Mouse (Mus musculus): ENCODE data around the gene Arl4c. TPM values are rescaled to one million over a fixed set of nuclear protein-coding genes. Genes with fewer than 3 reads are reported as not detected.
"Not testable (repeated sequence)": the region's sequence is repeated elsewhere in the genome, so short reads cannot be mapped to it uniquely, and the experiment has no call there.

The Arl4c gene
- polyA plus RNA-seq, 1 experiment from 2014 or later, result 4.4 TPM

GRCm38 (mm10) chr1:88636579-88637161 lies 65.4 kb downstream of the Arl4c start:
- 56% methylated on average over 2 of the region's 2 CpGs for WGBS
- H3K9me3 ChIP-seq (ENCODE audit: control insufficient read depth, low read length); H3K4me2 ChIP-seq (ENCODE audit: low read length); H3K9ac ChIP-seq (ENCODE audit: low read length); H3K4me3 ChIP-seq (ENCODE audit: control insufficient read depth in 1 of 2, insufficient read depth in 1 of 2, low read depth in 1 of 2, low read length in 2 of 2); H3K27me3 ChIP-seq (ENCODE audit: control insufficient read depth, insufficient read depth, low read length); ATAC-seq (ENCODE audit: insufficient number of reproducible peaks, insufficient read depth, low FRiP score, low read depth); H3K36me3 ChIP-seq (ENCODE audit: control insufficient read depth, insufficient read depth, low read length): not testable (repeated sequence)
- Histone ChIP-seq H3K27ac (replicated peaks in 1 of 2; ENCODE audit: control insufficient read depth in 1 of 2, insufficient read depth in 1 of 2, low read depth in 2 of 2, low read length in 2 of 2) (peak overlapping the region in 1 of 2 experiments; percentile 63; a peak in 1 of 4 replicates), H3K4me1 (ENCODE audit: control insufficient read depth in 2 of 2, insufficient read depth in 2 of 2, low read length in 2 of 2) (peaks cover 12 to 14% of the 10 kb centered on the region in 2 experiments)

GRCm38 (mm10) chr1:88635659-88636058 lies 66.4 kb downstream of the Arl4c start:
- Histone ChIP-seq H3K36me3 (ENCODE audit: control insufficient read depth, insufficient read depth, low read length) (no peaks in the 10 kb centered on the region), H3K4me1 (ENCODE audit: control insufficient read depth in 2 of 2, insufficient read depth in 2 of 2, low read length in 2 of 2) (peaks cover 12 to 14% of the 10 kb centered on the region in 2 experiments), H3K27ac (replicated peaks in 1 of 2; ENCODE audit: control insufficient read depth in 1 of 2, insufficient read depth in 1 of 2, low read depth in 2 of 2, low read length in 2 of 2) (peak overlapping the region; percentile 29 to 63; a peak in 3 of 4 replicates), H3K4me2 (ENCODE audit: low read length) (no peak overlapping the region), H3K4me3 (ENCODE audit: control insufficient read depth in 1 of 2, insufficient read depth in 1 of 2, low read depth in 1 of 2, low read length in 2 of 2) (no peak overlapping the region), H3K9ac (ENCODE audit: low read length) (no peak overlapping the region), H3K9me3 (ENCODE audit: control insufficient read depth, low read length) (no peaks in the 10 kb centered on the region), H3K27me3 (ENCODE audit: control insufficient read depth, insufficient read depth, low read length) (no peaks in the 10 kb centered on the region)
- 66% methylated on average over 12 of the region's 12 CpGs for WGBS
- peak; percentile 66; the same call in 1 of the 2 replicates for ATAC-seq (ENCODE audit: insufficient number of reproducible peaks, insufficient read depth, low FRiP score, low read depth)

GRCm38 (mm10) chr1:88632851-88633250 lies 69.2 kb downstream of the Arl4c start:
- Histone ChIP-seq H3K27ac (replicated peaks in 1 of 2; ENCODE audit: control insufficient read depth in 1 of 2, insufficient read depth in 1 of 2, low read depth in 2 of 2, low read length in 2 of 2) (0 out of 4 replicates have a peak overlapping the region, but pooled peaks of 1 of the 2 experiments have one; percentile 41), H3K9ac (ENCODE audit: low read length) (no peak overlapping the region)
- WGBS, result 78% methylated on average over 6 of the region's 6 CpGs

GRCm38 (mm10) chr1:88629966-88630488 lies 72.0 kb downstream of the Arl4c start:
- Histone ChIP-seq H3K27ac (replicated peaks in 1 of 2; ENCODE audit: control insufficient read depth in 1 of 2, insufficient read depth in 1 of 2, low read depth in 2 of 2, low read length in 2 of 2) (no peak overlapping the region), H3K36me3 (ENCODE audit: control insufficient read depth, insufficient read depth, low read length) (no peaks in the 10 kb centered on the region), H3K9ac (ENCODE audit: low read length) (no peak overlapping the region), H3K4me2 (ENCODE audit: low read length) (no peak overlapping the region), H3K27me3 (ENCODE audit: control insufficient read depth, insufficient read depth, low read length) (no peaks in the 10 kb centered on the region), H3K4me1 (ENCODE audit: control insufficient read depth in 2 of 2, insufficient read depth in 2 of 2, low read length in 2 of 2) (peaks cover 0 to 2% of the 10 kb centered on the region in 2 experiments; a peak in 1 of 4 replicates), H3K9me3 (ENCODE audit: control insufficient read depth, low read length) (no peaks in the 10 kb centered on the region), H3K4me3 (ENCODE audit: control insufficient read depth in 1 of 2, insufficient read depth in 1 of 2, low read depth in 1 of 2, low read length in 2 of 2) (no peak overlapping the region)
- 38% methylated on average over 2 of the region's 2 CpGs for WGBS
- no peak for ATAC-seq (ENCODE audit: insufficient number of reproducible peaks, insufficient read depth, low FRiP score, low read depth)

More at GRCm38 (mm10) chr1:88632851-88633250, 69.2 kb downstream of the Arl4c start:
- Histone ChIP-seq H3K27me3 (ENCODE audit: control insufficient read depth, insufficient read depth, low read length) (no peaks in the 10 kb centered on the region), H3K9me3 (ENCODE audit: control insufficient read depth, low read length) (no peaks in the 10 kb centered on the region), H3K4me1 (ENCODE audit: control insufficient read depth in 2 of 2, insufficient read depth in 2 of 2, low read length in 2 of 2) (no peaks in the 10 kb centered on the region; a peak in 1 of 4 replicates), H3K4me3 (ENCODE audit: control insufficient read depth in 1 of 2, insufficient read depth in 1 of 2, low read depth in 1 of 2, low read length in 2 of 2) (no peak overlapping the region), H3K4me2 (ENCODE audit: low read length) (no peak overlapping the region), H3K36me3 (ENCODE audit: control insufficient read depth, insufficient read depth, low read length) (no peaks in the 10 kb centered on the region)
- ATAC-seq (ENCODE audit: insufficient number of reproducible peaks, insufficient read depth, low FRiP score, low read depth), result no peak

GRCm38 (mm10) chr1:88625190-88625589 lies 76.8 kb downstream of the Arl4c start:
- Histone ChIP-seq H3K27ac (replicated peaks in 1 of 2; ENCODE audit: control insufficient read depth in 1 of 2, insufficient read depth in 1 of 2, low read depth in 2 of 2, low read length in 2 of 2) (no peak overlapping the region), H3K36me3 (ENCODE audit: control insufficient read depth, insufficient read depth, low read length) (no peaks in the 10 kb centered on the region), H3K4me3 (ENCODE audit: control insufficient read depth in 1 of 2, insufficient read depth in 1 of 2, low read depth in 1 of 2, low read length in 2 of 2) (no peak overlapping the region), H3K27me3 (ENCODE audit: control insufficient read depth, insufficient read depth, low read length) (no peaks in the 10 kb centered on the region), H3K4me1 (ENCODE audit: control insufficient read depth in 2 of 2, insufficient read depth in 2 of 2, low read length in 2 of 2) (peaks cover 2 to 4% of the 10 kb centered on the region in 2 experiments; a peak in 3 of 4 replicates), H3K9ac (ENCODE audit: low read length) (no peak overlapping the region), H3K9me3 (ENCODE audit: control insufficient read depth, low read length) (no peaks in the 10 kb centered on the region), H3K4me2 (ENCODE audit: low read length) (no peak overlapping the region)
- WGBS, result 53% methylated on average over 1 of the region's 1 CpGs
- peak; percentile 59; the same call in 1 of the 2 replicates for ATAC-seq (ENCODE audit: insufficient number of reproducible peaks, insufficient read depth, low FRiP score, low read depth)

- 81% methylated on average over 4 of the region's 4 CpGs for WGBS
Measured at GRCm38 (mm10) chr1:88624376-88624775, 77.6 kb downstream of the Arl4c start.

GRCm38 (mm10) chr1:88623541-88624115 lies 78.4 kb downstream of the Arl4c start:
- no peak overlapping the region for H3K27ac ChIP-seq (replicated peaks in 1 of 2; ENCODE audit: control insufficient read depth in 1 of 2, insufficient read depth in 1 of 2, low read depth in 2 of 2, low read length in 2 of 2)
- peaks cover 2 to 4% of the 10 kb centered on the region in 2 experiments; a peak in 3 of 4 replicates for H3K4me1 ChIP-seq (ENCODE audit: control insufficient read depth in 2 of 2, insufficient read depth in 2 of 2, low read length in 2 of 2)
- whole genome bisulfite sequencing, result 80% methylated on average over 8 of the region's 8 CpGs
- H3K9me3 ChIP-seq (ENCODE audit: control insufficient read depth, low read length), result no peaks in the 10 kb centered on the region
- H3K4me2 ChIP-seq (ENCODE audit: low read length), result no peak overlapping the region
- no peaks in the 10 kb centered on the region for H3K36me3 ChIP-seq (ENCODE audit: control insufficient read depth, insufficient read depth, low read length)
- no peaks in the 10 kb centered on the region for H3K27me3 ChIP-seq (ENCODE audit: control insufficient read depth, insufficient read depth, low read length)
- H3K9ac ChIP-seq (ENCODE audit: low read length), result no peak overlapping the region
- H3K4me3 ChIP-seq (ENCODE audit: control insufficient read depth in 1 of 2, insufficient read depth in 1 of 2, low read depth in 1 of 2, low read length in 2 of 2), result no peak overlapping the region
- no peak for ATAC-seq (ENCODE audit: insufficient number of reproducible peaks, insufficient read depth, low FRiP score, low read depth)

More at GRCm38 (mm10) chr1:88624376-88624775, 77.6 kb downstream of the Arl4c start:
- Histone ChIP-seq H3K4me2 (ENCODE audit: low read length) (no peak overlapping the region), H3K36me3 (ENCODE audit: control insufficient read depth, insufficient read depth, low read length) (no peaks in the 10 kb centered on the region), H3K4me1 (ENCODE audit: control insufficient read depth in 2 of 2, insufficient read depth in 2 of 2, low read length in 2 of 2) (peaks cover 2 to 4% of the 10 kb centered on the region in 2 experiments; a peak in 3 of 4 replicates), H3K27ac (replicated peaks in 1 of 2; ENCODE audit: control insufficient read depth in 1 of 2, insufficient read depth in 1 of 2, low read depth in 2 of 2, low read length in 2 of 2) (no peak overlapping the region), H3K27me3 (ENCODE audit: control insufficient read depth, insufficient read depth, low read length) (no peaks in the 10 kb centered on the region), H3K4me3 (ENCODE audit: control insufficient read depth in 1 of 2, insufficient read depth in 1 of 2, low read depth in 1 of 2, low read length in 2 of 2) (no peak overlapping the region), H3K9me3 (ENCODE audit: control insufficient read depth, low read length) (no peaks in the 10 kb centered on the region), H3K9ac (ENCODE audit: low read length) (no peak overlapping the region)
- no peak for ATAC-seq (ENCODE audit: insufficient number of reproducible peaks, insufficient read depth, low FRiP score, low read depth)
